Mouse (Mus musculus): ENCODE measurements around the gene Cldn17.

- no peak for TF ChIP-seq CTCF (IDR thresholded peaks at IDR 0.05; ENCODE audit: borderline replicate concordance, control insufficient read depth, extremely low read depth, insufficient read depth, low read length, poor library complexity)
- no peak for TF ChIP-seq POLR2A (IDR thresholded peaks at IDR 0.05; ENCODE audit: control insufficient read depth, extremely low read depth, insufficient read depth, low read length, poor library complexity)
These were observed 1.4 kb upstream of the Cldn17 start for GRCm38 (mm10) chr16:88508150-88508549.

Data from thymus, adult 2 months (tissue).